Mouse (Mus musculus) liver, embryonic 15.5 days (tissue): ENCODE data around the gene Uqcc1. TPM values are rescaled to one million over a fixed set of nuclear protein-coding genes. Genes with fewer than 3 reads are reported as not detected.

Source experiments
- ATAC-seq: fragments of 200-750 bp; cut with Nextera tagmentation; 2 replicates; pipeline ENCODE4 v1.8.0; 2017; ENCODE audit warnings: moderate number of reproducible peaks, mild to moderate bottlenecking, moderate library complexity; ENCODE audit not compliant: insufficient read depth
- H3K27ac ChIP-seq: fragments of 300-500 bp; sonication (generic); replicated peaks from 2 replicates; pipeline ENCODE4 v1.5.1; 2015; ENCODE audit warnings: mild to moderate bottlenecking, inconsistent platforms
- H3K27me3 ChIP-seq: fragments of 300-500 bp; sonication (generic); 2 replicates; pipeline ENCODE4 v1.6.1; 2015; ENCODE audit warnings: mild to moderate bottlenecking, inconsistent platforms
- H3K36me3 ChIP-seq: fragments of 300-500 bp; sonication (generic); replicated peaks from 2 replicates; pipeline ENCODE4 v1.6.1; 2015; ENCODE audit warnings: moderate library complexity, mild to moderate bottlenecking, inconsistent platforms
- H3K4me1 ChIP-seq: fragments of 300-500 bp; sonication (generic); replicated peaks from 2 replicates; pipeline ENCODE4 v1.6.1; 2015; ENCODE audit warnings: inconsistent platforms
- H3K4me2 ChIP-seq: fragments of 300-500 bp; sonication (generic); 2 replicates; pipeline ENCODE4 v1.6.1; 2015; ENCODE audit warnings: moderate library complexity, mild to moderate bottlenecking, inconsistent platforms
- H3K4me3 ChIP-seq: fragments of 300-500 bp; sonication (generic); replicated peaks from 2 replicates; pipeline ENCODE4 v1.5.1; 2015; ENCODE audit warnings: mild to moderate bottlenecking, inconsistent platforms
- H3K9ac ChIP-seq: fragments of 300-500 bp; sonication (generic); 2 replicates; pipeline ENCODE4 v1.6.1; 2015; ENCODE audit warnings: moderate library complexity, mild to moderate bottlenecking, inconsistent platforms
- H3K9me3 ChIP-seq: fragments of 300-500 bp; sonication (generic); replicated peaks from 2 replicates; pipeline ENCODE4 v1.6.1; 2016; ENCODE audit warnings: inconsistent platforms
- WGBS: fragments of 180-500 bp; shearing (Covaris S2); methylation state at CpG from one replicate; pipeline ENCODE4 v1.1.7; 2015; ENCODE audit warnings: mixed read lengths; ENCODE audit not compliant: insufficient replicate concordance; 5-methylcytosine and 5-hydroxymethylcytosine counted together
- polyA plus RNA-seq: library from polyadenylated mRNA; unstranded; fragments of >200 nt; fragmentation: Nextera tagmentation; extraction: Ambion mirVana; gene quantifications from 2 replicates; pipeline ENCODE4 v1.2.1, GENCODE M21; 2015

Uqcc1 gene
- polyA plus RNA-seq, 1 experiment from 2014 or later, result 33.5 TPM

- Histone ChIP-seq H3K4me2 (no peak overlapping the region), H3K27ac (no peak overlapping the region), H3K9ac (no peak overlapping the region), H3K4me3 (no peak overlapping the region), H3K4me1 (peaks cover 2% of the 10 kb centered on the region; the same call in 1 of the 2 replicates), H3K9me3 (no peaks in the 10 kb centered on the region), H3K36me3 (no peaks in the 10 kb centered on the region), H3K27me3 (no peaks in the 10 kb centered on the region; the same call in 1 of the 2 replicates)
- WGBS, result 67% methylated on average over 4 of the region's 4 CpGs
- ATAC-seq, result no peak
Measured at GRCm38 (mm10) chr2:155812637-155813036, 117.5 kb downstream of the Uqcc1 start.

GRCm38 (mm10) chr2:155811821-155812396 is 118.2 kb downstream of the Uqcc1 start:
- Histone ChIP-seq H3K27me3 (no peaks in the 10 kb centered on the region; the same call in 1 of the 2 replicates), H3K36me3 (no peaks in the 10 kb centered on the region), H3K4me1 (no peaks in the 10 kb centered on the region), H3K4me2 (no peak overlapping the region), H3K27ac (no peak overlapping the region), H3K4me3 (no peak overlapping the region), H3K9ac (no peak overlapping the region), H3K9me3 (no peaks in the 10 kb centered on the region)
- WGBS, result 32% methylated on average over 16 of the region's 16 CpGs
- no peak for ATAC-seq

GRCm38 (mm10) chr2:155809620-155810019 is 120.5 kb downstream of the Uqcc1 start:
- Histone ChIP-seq H3K4me3 (no peak overlapping the region), H3K27ac (no peak overlapping the region), H3K9ac (no peak overlapping the region), H3K9me3 (no peaks in the 10 kb centered on the region), H3K4me2 (no peak overlapping the region), H3K36me3 (no peaks in the 10 kb centered on the region), H3K4me1 (no peaks in the 10 kb centered on the region), H3K27me3 (no peaks in the 10 kb centered on the region; the same call in 1 of the 2 replicates)
- no peak for ATAC-seq
- WGBS, result 60% methylated on average over 4 of the region's 4 CpGs

GRCm38 (mm10) chr2:155807408-155807807 is 122.7 kb downstream of the Uqcc1 start:
- no peak overlapping the region for H3K9ac ChIP-seq
- no peaks in the 10 kb centered on the region for H3K36me3 ChIP-seq
- H3K27me3 ChIP-seq, result no peaks in the 10 kb centered on the region; the same call in 1 of the 2 replicates
- ATAC-seq, result no peak
- no peak overlapping the region for H3K4me2 ChIP-seq
- no peaks in the 10 kb centered on the region for H3K4me1 ChIP-seq
- H3K4me3 ChIP-seq, result no peak overlapping the region
- H3K27ac ChIP-seq, result no peak overlapping the region
- WGBS, result 51% methylated on average over 4 of the region's 4 CpGs
- no peaks in the 10 kb centered on the region for H3K9me3 ChIP-seq

GRCm38 (mm10) chr2:155806548-155806947 is 123.6 kb downstream of the Uqcc1 start:
- no peaks in the 10 kb centered on the region for H3K4me1 ChIP-seq
- ATAC-seq, result no peak
- WGBS, result 48% methylated on average over 5 of the region's 5 CpGs
- no peak overlapping the region for H3K4me3 ChIP-seq
- no peaks in the 10 kb centered on the region; the same call in 1 of the 2 replicates for H3K27me3 ChIP-seq
- no peak overlapping the region for H3K4me2 ChIP-seq
- H3K9me3 ChIP-seq, result no peaks in the 10 kb centered on the region
- no peak overlapping the region for H3K27ac ChIP-seq
- H3K36me3 ChIP-seq, result no peaks in the 10 kb centered on the region
- H3K9ac ChIP-seq, result no peak overlapping the region

- Histone ChIP-seq H3K4me1 (no peaks in the 10 kb centered on the region), H3K4me3 (no peak overlapping the region), H3K27ac (no peak overlapping the region), H3K4me2 (no peak overlapping the region), H3K27me3 (no peaks in the 10 kb centered on the region; the same call in 1 of the 2 replicates), H3K9me3 (no peaks in the 10 kb centered on the region), H3K36me3 (no peaks in the 10 kb centered on the region), H3K9ac (no peak overlapping the region)
- no peak for ATAC-seq
- 47% methylated on average over 6 of the region's 6 CpGs for WGBS
Measured at GRCm38 (mm10) chr2:155805925-155806255, 124.2 kb downstream of the Uqcc1 start.

- H3K27me3 ChIP-seq, result no peaks in the 10 kb centered on the region; the same call in 1 of the 2 replicates
- no peak overlapping the region for H3K4me3 ChIP-seq
- 29% methylated on average over 6 of the region's 6 CpGs for WGBS
- no peak overlapping the region for H3K9ac ChIP-seq
- ATAC-seq, result no peak
- no peak overlapping the region for H3K4me2 ChIP-seq
- no peaks in the 10 kb centered on the region for H3K4me1 ChIP-seq
- H3K9me3 ChIP-seq, result no peaks in the 10 kb centered on the region
- H3K36me3 ChIP-seq, result no peaks in the 10 kb centered on the region
- no peak overlapping the region for H3K27ac ChIP-seq
Measured at GRCm38 (mm10) chr2:155805231-155805924, 124.7 kb downstream of the Uqcc1 start.

- H3K27me3 ChIP-seq, result peaks cover 10% of the 10 kb centered on the region
- WGBS, result 45% methylated on average over 5 of the region's 5 CpGs
- no peak for ATAC-seq
Measured at GRCm38 (mm10) chr2:155804053-155804452, 126.1 kb downstream of the Uqcc1 start.

GRCm38 (mm10) chr2:155802761-155803160 is 127.3 kb downstream of the Uqcc1 start:
- H3K4me1 ChIP-seq, result no peaks in the 10 kb centered on the region
- H3K9ac ChIP-seq, result no peak overlapping the region
- H3K4me2 ChIP-seq, result no peak overlapping the region
- WGBS, result 39% methylated on average over 3 of the region's 3 CpGs
- no peaks in the 10 kb centered on the region for H3K36me3 ChIP-seq
- H3K27ac ChIP-seq, result no peak overlapping the region
- no peak for ATAC-seq
- H3K4me3 ChIP-seq, result no peak overlapping the region
- H3K9me3 ChIP-seq, result no peaks in the 10 kb centered on the region
- H3K27me3 ChIP-seq, result peaks cover 14% of the 10 kb centered on the region

More at GRCm38 (mm10) chr2:155804053-155804452, 126.1 kb downstream of the Uqcc1 start:
- Histone ChIP-seq H3K4me1 (no peaks in the 10 kb centered on the region), H3K9ac (no peak overlapping the region), H3K27ac (no peak overlapping the region), H3K4me3 (no peak overlapping the region), H3K36me3 (no peaks in the 10 kb centered on the region), H3K9me3 (no peaks in the 10 kb centered on the region), H3K4me2 (no peak overlapping the region)

- no peaks in the 10 kb centered on the region for H3K4me1 ChIP-seq
- WGBS, result 28% methylated on average over 3 of the region's 3 CpGs
- H3K9me3 ChIP-seq, result no peaks in the 10 kb centered on the region
- H3K36me3 ChIP-seq, result no peaks in the 10 kb centered on the region
- H3K4me2 ChIP-seq, result no peak overlapping the region
- peaks cover 15% of the 10 kb centered on the region for H3K27me3 ChIP-seq
- no peak overlapping the region for H3K4me3 ChIP-seq
- no peak overlapping the region for H3K27ac ChIP-seq
- H3K9ac ChIP-seq, result no peak overlapping the region
- no peak for ATAC-seq
Measured at GRCm38 (mm10) chr2:155798613-155799012, 131.5 kb downstream of the Uqcc1 start.
